Mouse (Mus musculus): ENCODE measurements around the gene Gca.
"Not testable (repeated sequence)": the region's sequence is repeated elsewhere in the genome, so short reads cannot be mapped to it uniquely, and the experiment has no call there.

Gca gene

GRCm38 (mm10) chr2:62669848-62670247, 5.8 kb downstream of the Gca start:
- no peak for DNase-seq (ENCODE audit: low spot score in 2 of 2)

GRCm38 (mm10) chr2:62670301-62670700, 6.2 kb downstream of the Gca start:
- no peak for DNase-seq (ENCODE audit: low spot score in 2 of 2)

GRCm38 (mm10) chr2:62670767-62671166, 6.7 kb downstream of the Gca start:
- DNase-seq (ENCODE audit: low spot score in 2 of 2) = no peak

- no peak for DNase-seq (ENCODE audit: low spot score in 2 of 2)
Measured at GRCm38 (mm10) chr2:62672788-62673187, 8.7 kb downstream of the Gca start.

GRCm38 (mm10) chr2:62681667-62682066, 17.6 kb downstream of the Gca start:
- no peak for DNase-seq (ENCODE audit: low spot score in 2 of 2)

GRCm38 (mm10) chr2:62684989-62685595, 21.0 kb downstream of the Gca start:
- no peak for DNase-seq (ENCODE audit: low spot score in 2 of 2)

GRCm38 (mm10) chr2:62685934-62686333, 21.8 kb downstream of the Gca start:
- DNase-seq (ENCODE audit: low spot score in 2 of 2) = no peak

- no peak for DNase-seq (ENCODE audit: low spot score in 2 of 2)
Measured at GRCm38 (mm10) chr2:62706313-62706712, 42.2 kb downstream of the Gca start.

- DNase-seq (ENCODE audit: low spot score in 2 of 2) = no peak
Measured at GRCm38 (mm10) chr2:62709633-62710032, 45.5 kb downstream of the Gca start.

GRCm38 (mm10) chr2:62714362-62714761, 50.3 kb downstream of the Gca start:
- DNase-seq (ENCODE audit: low spot score in 2 of 2) = not testable (repeated sequence)

- DNase-seq (ENCODE audit: low spot score in 2 of 2) = no peak
Measured at GRCm38 (mm10) chr2:62715260-62715659, 51.2 kb downstream of the Gca start.

GRCm38 (mm10) chr2:62717270-62717669, 53.2 kb downstream of the Gca start:
- no peak for DNase-seq (ENCODE audit: low spot score in 2 of 2)

- no peak for DNase-seq (ENCODE audit: low spot score in 2 of 2)
Measured at GRCm38 (mm10) chr2:62718411-62718810, 54.3 kb downstream of the Gca start.

GRCm38 (mm10) chr2:62725946-62726345, 61.9 kb downstream of the Gca start:
- no peak for DNase-seq (ENCODE audit: low spot score in 2 of 2)

- no peak for DNase-seq (ENCODE audit: low spot score in 2 of 2)
Measured at GRCm38 (mm10) chr2:62727732-62728131, 63.6 kb downstream of the Gca start.

GRCm38 (mm10) chr2:62730671-62731070, 66.6 kb downstream of the Gca start:
- DNase-seq (ENCODE audit: low spot score in 2 of 2) = no peak

GRCm38 (mm10) chr2:62743098-62743497, 79.0 kb downstream of the Gca start:
- no peak for DNase-seq (ENCODE audit: low spot score in 2 of 2)
